Mouse (Mus musculus) embryonic fibroblast, embryonic 13.5 days (primary cell): ENCODE data around the gene Bloc1s2.

Source experiments
- CTCF ChIP-seq: IDR thresholded peaks from 2 replicates; pipeline ENCODE4 v1.5.1; 2011; ENCODE audit warnings: mild to moderate bottlenecking, control low read depth, low read length, moderate library complexity, borderline replicate concordance; ENCODE audit not compliant: insufficient read depth
- POLR2A ChIP-seq: IDR thresholded peaks from 2 replicates; pipeline ENCODE4 v1.6.1; 2011; ENCODE audit warnings: low read depth, mild to moderate bottlenecking, control low read depth, low read length, moderate library complexity

- TF ChIP-seq CTCF (no peak), POLR2A (no peak)
Measured at GRCm38 (mm10) chr19:44132917-44133316, 13.3 kb downstream of the Bloc1s2 start.
